In the genomic region with DNA sequence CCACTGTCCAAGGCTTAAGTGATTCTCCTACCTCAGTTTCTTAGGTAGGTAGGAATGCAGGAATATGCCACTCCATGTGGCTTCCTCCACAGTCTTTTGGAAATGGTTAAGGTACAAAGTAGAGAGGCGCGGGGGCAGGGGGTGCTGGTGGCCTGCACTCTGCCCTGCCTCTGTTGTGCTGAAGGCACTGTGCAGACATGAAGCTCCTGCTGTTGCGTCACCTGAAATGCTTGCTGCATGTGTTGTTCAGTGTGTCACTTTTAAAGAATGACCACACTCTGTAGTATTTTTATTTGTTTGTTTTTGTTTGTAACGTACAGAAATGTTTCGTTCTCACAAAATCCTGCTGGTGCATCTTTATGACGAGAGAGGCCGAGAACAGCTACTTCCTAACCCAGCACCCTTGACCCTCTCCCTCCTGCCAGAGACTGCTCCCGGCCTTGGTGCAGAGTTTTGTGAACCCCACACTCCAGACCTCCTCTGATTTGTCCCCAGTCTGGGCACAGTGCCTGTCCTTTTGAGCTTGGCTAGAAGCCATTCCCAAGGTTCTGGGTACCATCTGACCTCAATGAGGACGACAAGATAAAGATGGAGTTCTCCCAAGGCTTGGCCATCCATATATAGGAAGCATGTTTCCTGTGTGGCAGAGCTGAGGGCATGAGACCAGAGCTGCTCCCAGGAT, we compare ENCODE assay signal across 8 mouse cellular contexts. TPM values are rescaled to one million over a fixed set of nuclear protein-coding genes. Genes with fewer than 3 reads are reported as not detected.
DNase-seq lines count a peak whose midpoint lies in the region; ATAC-seq lines count a peak whose summit lies in the region.

No protein-coding gene starts in this region.

- H3K4me3 ChIP-seq in heart, embryonic 16.5 days (ENCODE audit: low read length), result no peak overlapping the region
- H3K4me3 ChIP-seq in stomach, embryonic 16.5 days (replicated peaks; ENCODE audit: low read length), result no peak overlapping the region

- peak; percentile 63 for ATAC-seq in heart, embryonic 16.5 days (replicated peaks; ENCODE audit: extremely low read depth, insufficient read depth, low FRiP score)
- no peak for ATAC-seq in stomach, embryonic 16.5 days (ENCODE audit: insufficient read depth, low FRiP score)

- peak; percentile 8 for DNase-seq in gastrocnemius, postnatal 10 days
- DNase-seq in gastrocnemius, postnatal 14 days, result no peak
- peak; percentile 49 to 54 for DNase-seq in right cerebral cortex, postnatal 10 days (ENCODE audit: low spot score in 2 of 2)
- DNase-seq in right cerebral cortex, postnatal 36 days (ENCODE audit: low spot score in 2 of 2), result no peak
- DNase-seq in thymus, postnatal 25 days, result no peak
- DNase-seq in urinary bladder, postnatal 25 days (ENCODE audit: low spot score), result no peak

- intact Hi-C loops in gastrocnemius, postnatal 14 days (cut with DNase I; ENCODE audit: low total_unique reads), result no loop called here

- WGBS in heart, embryonic 16.5 days, result 62% methylated on average over 9 of the region's 9 CpGs
- 76% methylated on average over 9 of the region's 9 CpGs for WGBS in stomach, embryonic 16.5 days

- peaks cover 35% of the 10 kb centered on the region for H3K4me1 ChIP-seq in heart, embryonic 16.5 days (ENCODE audit: control insufficient read depth, insufficient read depth, low read length)
- H3K4me1 ChIP-seq in stomach, embryonic 16.5 days (ENCODE audit: control insufficient read depth, insufficient read depth, low read length), result peaks cover 31% of the 10 kb centered on the region

- no peak overlapping the region for H3K9ac ChIP-seq in heart, embryonic 16.5 days (ENCODE audit: low read length)
- no peak overlapping the region for H3K9ac ChIP-seq in stomach, embryonic 16.5 days (ENCODE audit: low read length)

- no peak overlapping the region for H3K4me2 ChIP-seq in heart, embryonic 16.5 days (ENCODE audit: low read depth, low read length)
- no peak overlapping the region for H3K4me2 ChIP-seq in stomach, embryonic 16.5 days (ENCODE audit: low read depth, low read length)

- no peaks in the 10 kb centered on the region for H3K36me3 ChIP-seq in heart, embryonic 16.5 days (ENCODE audit: control insufficient read depth, insufficient read depth)
- no peaks in the 10 kb centered on the region for H3K36me3 ChIP-seq in stomach, embryonic 16.5 days (ENCODE audit: control insufficient read depth, insufficient read depth, low read length)

- H3K27ac ChIP-seq in heart, embryonic 16.5 days (ENCODE audit: low read length), result peak overlapping the region; percentile 41
- 0 out of 2 replicates have a peak overlapping the region, but pooled peaks have one; percentile 2 for H3K27ac ChIP-seq in stomach, embryonic 16.5 days (ENCODE audit: low read length)

- H3K27me3 ChIP-seq in heart, embryonic 16.5 days (ENCODE audit: control insufficient read depth, insufficient read depth, low read length), result no peaks in the 10 kb centered on the region
- H3K27me3 ChIP-seq in stomach, embryonic 16.5 days (ENCODE audit: control insufficient read depth, insufficient read depth, low read length), result no peaks in the 10 kb centered on the region

- H3K9me3 ChIP-seq in heart, embryonic 16.5 days (replicated peaks; ENCODE audit: control insufficient read depth, low read length), result no peaks in the 10 kb centered on the region
- H3K9me3 ChIP-seq in stomach, embryonic 16.5 days (replicated peaks; ENCODE audit: control insufficient read depth, low read length), result no peaks in the 10 kb centered on the region

RNA-seq across cellular contexts. Expression of a gene that starts 35.2 kb away (rescaled TPM):
- 10 to 100 TPM; 16.4 to 27.9 TPM for total RNA-seq in gastrocnemius, postnatal 10 days (2021)
- total RNA-seq in gastrocnemius, postnatal 14 days (2021), result 10 to 100 TPM; 12.5 to 19.8 TPM
- polyA plus RNA-seq in heart, embryonic 16.5 days (2015; fragmentation: Nextera tagmentation; extraction: Ambion mirVana), result 33.1 and 39.5 TPM in 2 replicates
- 25.3 and 26.0 TPM in 2 replicates for polyA plus RNA-seq in stomach, embryonic 16.5 days (2015; fragmentation: Nextera tagmentation; extraction: Ambion mirVana)

RNA-seq across cellular contexts. Expression of a gene that starts 35.3 kb away (rescaled TPM):
- total RNA-seq in gastrocnemius, postnatal 10 days (2021), result 10 to 100 TPM; 11.9 to 12.6 TPM
- 10 to 100 TPM; 12.1 to 22.7 TPM for total RNA-seq in gastrocnemius, postnatal 14 days (2021)
- polyA plus RNA-seq in heart, embryonic 16.5 days (2015; fragmentation: Nextera tagmentation; extraction: Ambion mirVana), result 72.9 and 74.6 TPM in 2 replicates
- 27.6 and 32.7 TPM in 2 replicates for polyA plus RNA-seq in stomach, embryonic 16.5 days (2015; fragmentation: Nextera tagmentation; extraction: Ambion mirVana)

RNA-seq across cellular contexts. Expression of a gene that starts 43.0 kb away (rescaled TPM):
- 10 to 100 TPM; 12.9 to 13.6 TPM for total RNA-seq in gastrocnemius, postnatal 10 days (2021)
- total RNA-seq in gastrocnemius, postnatal 14 days (2021), result 10 to 100 TPM; 13.4 to 14.4 TPM
- 38.4 and 39.6 TPM in 2 replicates for polyA plus RNA-seq in heart, embryonic 16.5 days (2015; fragmentation: Nextera tagmentation; extraction: Ambion mirVana)
- polyA plus RNA-seq in stomach, embryonic 16.5 days (2015; fragmentation: Nextera tagmentation; extraction: Ambion mirVana), result 19.2 and 23.7 TPM in 2 replicates

RNA-seq across cellular contexts. Expression of a gene that starts 43.5 kb away (rescaled TPM):
- 10 to 100 TPM; 44.1 to 47.3 TPM for total RNA-seq in gastrocnemius, postnatal 10 days (2021)
- 10 to 100 TPM; 40.7 to 43.1 TPM for total RNA-seq in gastrocnemius, postnatal 14 days (2021)
- polyA plus RNA-seq in heart, embryonic 16.5 days (2015; fragmentation: Nextera tagmentation; extraction: Ambion mirVana), result 128 and 142 TPM in 2 replicates
- polyA plus RNA-seq in stomach, embryonic 16.5 days (2015; fragmentation: Nextera tagmentation; extraction: Ambion mirVana), result 105 and 119 TPM in 2 replicates

Comparison
In these comparisons a context has a peak if more than half of its experiments do, and no peak if none do; other contexts are left out.
1. DNase-seq: peak in gastrocnemius, postnatal 10 days (single experiment) and right cerebral cortex, postnatal 10 days (2 of 2); none in gastrocnemius, postnatal 14 days (single experiment), right cerebral cortex, postnatal 36 days (0 of 2), thymus, postnatal 25 days (single experiment) and urinary bladder, postnatal 25 days (single experiment).